Mouse (Mus musculus): ENCODE results near the gene Zfp536.

DNA sequence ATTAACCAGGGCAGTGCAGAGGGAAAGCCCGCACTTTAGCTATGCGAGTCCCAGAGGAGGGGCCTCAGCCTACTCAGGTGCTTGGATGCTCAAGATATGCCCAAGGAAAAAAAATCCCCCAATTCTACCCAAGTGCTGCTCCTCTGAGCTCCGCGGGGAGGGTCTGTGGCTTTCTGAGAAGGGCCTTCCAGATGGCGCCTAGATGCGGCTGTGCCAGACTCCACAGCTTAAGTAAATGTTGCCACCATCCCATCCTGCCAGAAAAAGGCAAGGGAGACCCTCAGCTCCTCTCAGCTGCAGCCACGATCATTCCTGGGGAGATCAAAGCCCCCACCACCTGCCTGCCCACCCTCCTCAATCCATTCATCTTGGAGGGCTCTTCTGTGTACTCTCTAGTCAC lies 212.9 kb downstream of the Zfp536 start:
- TF ChIP-seq CTCF (IDR thresholded peaks at IDR 0.05; ENCODE audit: extremely low read depth, insufficient read length, insufficient replicate concordance, low read depth, low read length), result no peak
- TF ChIP-seq POLR2A (IDR thresholded peaks at IDR 0.05; ENCODE audit: low read depth, low read length), result no peak
